Mouse (Mus musculus) ES-E14 (cell line): Measurements from ENCODE around the gene Col1a2. TPM values are rescaled to one million over a fixed set of nuclear protein-coding genes. Genes with fewer than 3 reads are reported as not detected.

Experiments
- DNase-seq: peaks from one replicate; pipeline ENCODE4 v3.0.0-alpha.2; 2013; ENCODE audit warnings: low read depth, low spot score
- H3K27ac ChIP-seq: 2 replicates; pipeline ENCODE4 v1.5.1; 2012; ENCODE audit warnings: low read depth, mild to moderate bottlenecking, low read length, moderate library complexity, mixed read lengths; ENCODE audit not compliant: poor library complexity, insufficient read depth, severe bottlenecking
- H3K36me3 ChIP-seq: 2 replicates; pipeline ENCODE4 v1.6.1; 2012; ENCODE audit warnings: mild to moderate bottlenecking, low read length, moderate library complexity, mixed read lengths; ENCODE audit not compliant: control insufficient read depth, poor library complexity, insufficient read depth, severe bottlenecking
- H3K4me1 ChIP-seq, 2 experiments: fragments of 150-350 bp in 1 of 2; sonication (generic) in 1 of 2; 2 replicates each; pipeline ENCODE4 v1.6.1; 2012; ENCODE audit warnings: low read length in 2 of 2, mild to moderate bottlenecking in 1 of 2, mixed read lengths in 1 of 2; ENCODE audit not compliant: control insufficient read depth in 2 of 2, insufficient read depth in 2 of 2, poor library complexity in 1 of 2
- H3K4me3 ChIP-seq, 2 experiments: fragments of 150-350 bp in 1 of 2; sonication (generic) in 1 of 2; 2 replicates each; pipeline ENCODE4 v1.5.1; 2012; ENCODE audit warnings: low read length in 2 of 2, low read depth in 1 of 2, mild to moderate bottlenecking in 1 of 2, mixed read lengths in 1 of 2; ENCODE audit not compliant: insufficient read depth in 1 of 2, poor library complexity in 1 of 2, severe bottlenecking in 1 of 2
- H3K9ac ChIP-seq: 2 replicates; pipeline ENCODE4 v1.6.1; 2012; ENCODE audit warnings: low read depth, mild to moderate bottlenecking, low read length, mixed read lengths; ENCODE audit not compliant: poor library complexity, insufficient read depth, severe bottlenecking
- H3K9me3 ChIP-seq: fragments of 150-350 bp; sonication (generic); 2 replicates; pipeline ENCODE4 v1.6.1; 2012; ENCODE audit warnings: low read depth, mild to moderate bottlenecking, low read length; ENCODE audit not compliant: control insufficient read depth, insufficient read depth
- CHD2 ChIP-seq: IDR thresholded peaks from 2 replicates; pipeline ENCODE4 v1.6.1; 2014; ENCODE audit warnings: mild to moderate bottlenecking, low read depth, low read length, inconsistent platforms
- HCFC1 ChIP-seq: IDR thresholded peaks from 2 replicates; pipeline ENCODE4 v1.6.1; 2012; ENCODE audit warnings: low read length, inconsistent platforms, borderline replicate concordance; ENCODE audit not compliant: insufficient read depth
- MAFK ChIP-seq: IDR thresholded peaks from 2 replicates; pipeline ENCODE4 v1.6.1; 2014; ENCODE audit warnings: mild to moderate bottlenecking, low read depth, low read length, inconsistent platforms; ENCODE audit not compliant: insufficient read depth
- ZC3H11A ChIP-seq: IDR thresholded peaks from 2 replicates; pipeline ENCODE4 v1.6.1; 2012; ENCODE audit warnings: low read depth, mild to moderate bottlenecking, inconsistent platforms, low read length, borderline replicate concordance
- ZNF384 ChIP-seq: IDR thresholded peaks from 2 replicates; pipeline ENCODE4 v1.6.1; 2012; ENCODE audit warnings: low read depth, low read length, inconsistent platforms
- in situ Hi-C, 2 experiments: fragments of 600-800 bp; cut with MboI; formaldehyde crosslinking; loops; one replicate each; pipeline ENCODE4 v1.15.1; 2025; ENCODE audit warnings: low sequenced_read_pairs in 2 of 2, inconsistent platforms in 1 of 2; ENCODE audit not compliant: unreplicated experiment in 2 of 2
- total RNA-seq: library from RNA; depleted of rRNA; stranded (reverse); fragments of 300-350 nt; gene quantifications from 2 replicates; pipeline ENCODE4 v1.2.3, GENCODE M21; 2012

Gene Col1a2
- total RNA-seq, 1 experiment, result 52.3 TPM

DNA sequence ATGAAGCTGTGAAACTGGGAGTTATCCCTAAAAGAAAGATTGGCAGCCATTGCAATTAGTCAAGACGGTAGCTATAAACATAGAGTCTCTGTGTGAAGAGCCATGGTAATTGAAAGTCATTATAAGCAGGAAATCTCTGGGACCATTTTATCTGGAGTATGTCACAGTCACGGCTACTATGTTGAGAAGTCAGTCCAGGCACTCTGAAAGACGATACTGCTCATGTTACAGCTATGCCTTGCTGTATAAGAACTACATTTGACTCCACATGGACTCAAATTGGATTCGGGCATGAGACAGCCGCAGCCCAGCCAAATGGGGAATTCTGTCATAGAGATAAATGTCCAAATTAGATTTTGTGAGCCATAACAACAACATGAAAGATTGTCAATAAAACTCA, 58.9 kb downstream of the Col1a2 start:
- H3K36me3 ChIP-seq, result no peaks in the 10 kb centered on the region
- no peak for DNase-seq
- no peak overlapping the region for H3K9ac ChIP-seq
- in situ Hi-C loops, result no loop called here
- no peaks in the 10 kb centered on the region for H3K9me3 ChIP-seq
- no peak for TF ChIP-seq HCFC1
- TF ChIP-seq ZNF384, result no peak
- no peak for TF ChIP-seq MAFK
- TF ChIP-seq CHD2, result no peak
- TF ChIP-seq ZC3H11A, result no peak
- H3K4me1 ChIP-seq, result no peaks in the 10 kb centered on the region; a peak in 1 of 4 replicates
- no peak overlapping the region for H3K4me3 ChIP-seq
- H3K27ac ChIP-seq, result no peak overlapping the region

GRCm38 (mm10) chr6:4570412-4570811, 65.8 kb downstream of the Col1a2 start:
- Histone ChIP-seq H3K27ac (no peak overlapping the region), H3K4me3 (no peak overlapping the region), H3K36me3 (no peaks in the 10 kb centered on the region), H3K9ac (no peak overlapping the region), H3K4me1 (no peaks in the 10 kb centered on the region), H3K9me3 (no peaks in the 10 kb centered on the region)
- TF ChIP-seq MAFK (no peak), HCFC1 (no peak), CHD2 (peak; percentile 64; the same call in 1 of the 2 replicates)
- in situ Hi-C loops, result no loop called here
- no peak for DNase-seq

DNA sequence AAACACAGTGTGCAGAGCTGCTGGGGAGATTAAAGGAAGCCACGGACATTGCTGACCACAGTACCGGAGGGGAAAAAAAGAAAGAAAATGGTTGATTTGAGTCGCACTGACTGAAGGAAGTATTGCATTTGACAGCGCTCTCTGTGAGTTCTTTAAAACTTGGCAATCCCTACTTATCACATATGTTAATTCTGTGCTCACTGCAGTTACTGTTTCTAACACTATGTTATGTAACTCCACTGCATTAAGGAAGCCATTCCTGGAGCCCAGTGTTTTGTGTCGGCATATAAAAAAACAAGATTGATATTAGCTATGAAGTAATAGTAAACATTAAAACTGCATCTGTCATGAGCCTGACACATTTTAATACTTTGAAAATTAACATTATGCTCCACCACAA, 73.1 kb downstream of the Col1a2 start:
- Histone ChIP-seq H3K4me3 (no peak overlapping the region), H3K27ac (no peak overlapping the region), H3K9ac (no peak overlapping the region), H3K4me1 (no peaks in the 10 kb centered on the region), H3K9me3 (no peaks in the 10 kb centered on the region), H3K36me3 (no peaks in the 10 kb centered on the region)
- no peak for DNase-seq
- TF ChIP-seq HCFC1, result no peak
- no peak for TF ChIP-seq ZC3H11A
- no peak for TF ChIP-seq MAFK
- no peak for TF ChIP-seq CHD2
- no peak for TF ChIP-seq ZNF384
- in situ Hi-C loops, result no loop called here

DNA sequence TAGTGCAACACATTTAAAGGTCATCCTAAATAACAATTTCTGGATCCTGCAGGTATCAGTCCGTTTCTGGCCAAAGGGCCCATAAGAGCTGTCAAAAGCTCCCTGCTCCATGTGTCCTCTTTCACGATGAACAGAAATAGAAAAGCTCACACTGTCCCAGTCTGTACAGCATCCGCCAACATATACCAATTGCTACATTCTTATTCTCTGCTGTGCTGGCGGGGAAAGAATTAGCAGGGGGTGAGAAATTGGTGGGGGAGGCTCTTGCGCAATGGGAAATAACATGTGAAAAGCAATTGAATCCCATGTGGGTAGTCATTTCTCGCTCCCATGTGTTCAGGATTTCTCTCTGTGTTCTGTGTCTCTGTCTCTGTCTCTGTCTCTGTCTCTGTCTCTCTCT, 73.7 kb downstream of the Col1a2 start:
- Histone ChIP-seq H3K4me3 (no peak overlapping the region), H3K36me3 (no peaks in the 10 kb centered on the region), H3K9me3 (no peaks in the 10 kb centered on the region)

GRCm38 (mm10) chr6:4579620-4580019, 75.0 kb downstream of the Col1a2 start:
- Histone ChIP-seq H3K4me3 (no peak overlapping the region), H3K9ac (no peak overlapping the region), H3K27ac (no peak overlapping the region), H3K36me3 (no peaks in the 10 kb centered on the region), H3K9me3 (no peaks in the 10 kb centered on the region), H3K4me1 (no peaks in the 10 kb centered on the region)
- TF ChIP-seq CHD2, result no peak
- TF ChIP-seq MAFK, result no peak
- TF ChIP-seq ZC3H11A, result no peak
- no peak for TF ChIP-seq ZNF384
- in situ Hi-C loops, result no loop called here
- no peak for DNase-seq

More for the DNA sequence above, 73.7 kb downstream of the Col1a2 start:
- Histone ChIP-seq H3K4me1 (no peaks in the 10 kb centered on the region), H3K27ac (no peak overlapping the region), H3K9ac (no peak overlapping the region)
- TF ChIP-seq CHD2 (no peak), MAFK (no peak), HCFC1 (no peak), ZNF384 (no peak), ZC3H11A (no peak)
- DNase-seq, result no peak
- in situ Hi-C loops, result no loop called here
